Mouse (Mus musculus) kidney, postnatal 0 days (tissue): ENCODE results near the gene Crnkl1. TPM values are rescaled to one million over a fixed set of nuclear protein-coding genes. Genes with fewer than 3 reads are reported as not detected.

Experiments
- ATAC-seq: fragments of 200-750 bp; cut with Nextera tagmentation; replicated peaks from 2 replicates; pipeline ENCODE4 v1.8.0; 2017; ENCODE audit warnings: low read depth, moderate number of reproducible peaks, moderate TSS enrichment, moderate library complexity; ENCODE audit not compliant: low FRiP score
- DNase-seq: peaks from one replicate; pipeline ENCODE4 v3.0.0-alpha.2; 2016; ENCODE audit warnings: low spot score
- H3K27ac ChIP-seq: fragments of 300-500 bp; sonication (generic); 2 replicates; pipeline ENCODE4 v1.5.1; 2014; ENCODE audit warnings: mild to moderate bottlenecking
- H3K27me3 ChIP-seq: fragments of 300-500 bp; sonication (generic); 2 replicates; pipeline ENCODE4 v1.6.1; 2014; ENCODE audit warnings: low read length, mixed read lengths; ENCODE audit not compliant: insufficient read depth
- H3K36me3 ChIP-seq: fragments of 300-500 bp; sonication (generic); 2 replicates; pipeline ENCODE4 v1.6.1; 2014; ENCODE audit warnings: low read length, mixed read lengths; ENCODE audit not compliant: insufficient read depth
- H3K4me1 ChIP-seq: fragments of 300-500 bp; sonication (generic); replicated peaks from 2 replicates; pipeline ENCODE4 v1.6.1; 2014; ENCODE audit warnings: antibody characterized with exemption, low read length, mixed read lengths; ENCODE audit not compliant: insufficient read depth
- H3K4me2 ChIP-seq: fragments of 300-500 bp; sonication (generic); 2 replicates; pipeline ENCODE4 v1.6.1; 2014; ENCODE audit warnings: mild to moderate bottlenecking, low read length, moderate library complexity, mixed read lengths
- H3K4me3 ChIP-seq: fragments of 300-500 bp; sonication (generic); replicated peaks from 2 replicates; pipeline ENCODE4 v1.5.1; 2014; ENCODE audit warnings: low read depth, low read length
- H3K9ac ChIP-seq: fragments of 300-500 bp; sonication (generic); 2 replicates; pipeline ENCODE4 v1.6.1; 2014; ENCODE audit warnings: low read depth, low read length
- H3K9me3 ChIP-seq: fragments of 300-500 bp; sonication (generic); replicated peaks from 2 replicates; pipeline ENCODE4 v1.6.1; 2016; ENCODE audit warnings: low read length, inconsistent platforms, mixed read lengths
- CTCF ChIP-seq: IDR thresholded peaks from 2 replicates; pipeline ENCODE4 v1.5.1; 2016; ENCODE audit warnings: antibody characterized with exemption, low read depth, mild to moderate bottlenecking, moderate library complexity
- WGBS: fragments of 180-500 bp; shearing (Covaris S2); extraction: QIAGEN DNeasy Blood & Tissue Kit; methylation state at CpG from one replicate; pipeline ENCODE4 v1.1.7; 2014; 5-methylcytosine and 5-hydroxymethylcytosine counted together
- polyA plus RNA-seq: library from polyadenylated mRNA; unstranded; fragments of >200 nt; fragmentation: Nextera tagmentation; extraction: Ambion mirVana; gene quantifications from 2 replicates; pipeline ENCODE4 v1.2.1, GENCODE M21; 2015

Gene Crnkl1
- polyA plus RNA-seq, 1 experiment from 2014 or later, result 23.6 TPM

GRCm38 (mm10) chr2:145888766-145889480, 45.9 kb downstream of the Crnkl1 start:
- Histone ChIP-seq H3K4me3 (no peak overlapping the region), H3K9ac (no peak overlapping the region), H3K36me3 (0 out of 2 replicates have a peak, but pooled peaks cover 25% of the 10 kb centered on the region), H3K27me3 (no peaks in the 10 kb centered on the region), H3K27ac (peak overlapping the region; percentile 74), H3K4me1 (peaks cover 15% of the 10 kb centered on the region; the same call in 1 of the 2 replicates), H3K4me2 (no peak overlapping the region), H3K9me3 (no peaks in the 10 kb centered on the region)
- 42% methylated on average over 6 of the region's 6 CpGs for WGBS
- ATAC-seq, result no peak
- no peak for TF ChIP-seq CTCF
- no peak for DNase-seq

- H3K4me2 ChIP-seq, result no peak overlapping the region
These were observed 46.7 kb downstream of the Crnkl1 start for GRCm38 (mm10) chr2:145887937-145888765.

GRCm38 (mm10) chr2:145884913-145885785, 49.7 kb downstream of the Crnkl1 start:
- ATAC-seq (no peak), DNase-seq (peak; percentile 36)
- H3K4me3 ChIP-seq, result no peak overlapping the region
- no peak for TF ChIP-seq CTCF
- no peaks in the 10 kb centered on the region for H3K9me3 ChIP-seq
- 37% methylated on average over 14 of the region's 14 CpGs for WGBS
- peaks cover 15% of the 10 kb centered on the region; the same call in 1 of the 2 replicates for H3K4me1 ChIP-seq
- no peak overlapping the region for H3K4me2 ChIP-seq
- H3K27me3 ChIP-seq, result no peaks in the 10 kb centered on the region
- peak overlapping the region; percentile 78 for H3K27ac ChIP-seq
- H3K9ac ChIP-seq, result no peak overlapping the region
- peaks cover 35% of the 10 kb centered on the region for H3K36me3 ChIP-seq

More at GRCm38 (mm10) chr2:145887937-145888765, 46.7 kb downstream of the Crnkl1 start:
- Histone ChIP-seq H3K4me1 (peaks cover 15% of the 10 kb centered on the region; the same call in 1 of the 2 replicates), H3K36me3 (0 out of 2 replicates have a peak, but pooled peaks cover 29% of the 10 kb centered on the region), H3K4me3 (no peak overlapping the region), H3K27me3 (no peaks in the 10 kb centered on the region), H3K9ac (no peak overlapping the region), H3K9me3 (no peaks in the 10 kb centered on the region), H3K27ac (peak overlapping the region; percentile 74)
- ATAC-seq, result peak; percentile 75; the same call in 1 of the 2 replicates
- peak; percentile 61 for TF ChIP-seq CTCF
- 44% methylated on average over 14 of the region's 14 CpGs for WGBS
- DNase-seq, result peak; percentile 79

GRCm38 (mm10) chr2:145884036-145884912, 50.5 kb downstream of the Crnkl1 start:
- no peak overlapping the region for H3K4me2 ChIP-seq
- ATAC-seq (peak; percentile 54), DNase-seq (peak; percentile 41)
- H3K4me1 ChIP-seq, result peaks cover 15% of the 10 kb centered on the region; the same call in 1 of the 2 replicates
- no peak overlapping the region for H3K4me3 ChIP-seq
- WGBS, result 28% methylated on average over 17 of the region's 17 CpGs
- no peak for TF ChIP-seq CTCF
- peak overlapping the region; percentile 78 for H3K27ac ChIP-seq
- no peaks in the 10 kb centered on the region for H3K27me3 ChIP-seq
- 0 out of 2 replicates have a peak overlapping the region, but pooled peaks have one; percentile 13 for H3K9ac ChIP-seq
- H3K36me3 ChIP-seq, result peaks cover 38% of the 10 kb centered on the region
- no peaks in the 10 kb centered on the region for H3K9me3 ChIP-seq

GRCm38 (mm10) chr2:145882398-145882797, 52.4 kb downstream of the Crnkl1 start:
- 21% methylated on average over 2 of the region's 2 CpGs for WGBS
- H3K36me3 ChIP-seq, result peaks cover 57% of the 10 kb centered on the region
- peak; percentile 61 for DNase-seq

More at GRCm38 (mm10) chr2:145882398-145882797, 52.4 kb downstream of the Crnkl1 start:
- Histone ChIP-seq H3K4me3 (no peak overlapping the region), H3K4me2 (no peak overlapping the region), H3K27me3 (no peaks in the 10 kb centered on the region), H3K27ac (no peak overlapping the region), H3K9me3 (no peaks in the 10 kb centered on the region), H3K4me1 (peaks cover 10% of the 10 kb centered on the region; the same call in 1 of the 2 replicates), H3K9ac (no peak overlapping the region)
- peak; percentile 82 for TF ChIP-seq CTCF
- no peak for ATAC-seq
